Mouse (Mus musculus) G1E (cell line): ENCODE measurements around the gene Cel.

Source experiments
- CTCF ChIP-seq: IDR thresholded peaks from 2 replicates; pipeline ENCODE4 v1.5.1; 2012; ENCODE audit warnings: low read depth, low read length, inconsistent platforms, mixed read lengths
- GATA1 ChIP-seq: IDR thresholded peaks from 2 replicates; pipeline ENCODE4 v1.6.1; 2012; ENCODE audit warnings: borderline replicate concordance, low read length, inconsistent platforms, mixed read lengths
- GATA2 ChIP-seq: IDR thresholded peaks from 2 replicates; pipeline ENCODE4 v1.6.1; 2012; ENCODE audit warnings: low read depth, low read length, inconsistent platforms, borderline replicate concordance
- POLR2AphosphoS5 ChIP-seq: IDR thresholded peaks from 2 replicates; pipeline ENCODE4 v1.6.1; 2012; ENCODE audit warnings: low read depth, low read length, inconsistent platforms; ENCODE audit not compliant: insufficient replicate concordance
- TAL1 ChIP-seq: conservative IDR thresholded peaks from 2 replicates; pipeline ENCODE4 v1.6.1; 2012; ENCODE audit warnings: low read depth, low read length, inconsistent platforms, mixed read lengths

- no peak for TF ChIP-seq CTCF
- no peak for TF ChIP-seq TAL1
- no peak for TF ChIP-seq POLR2AphosphoS5
- no peak for TF ChIP-seq GATA2
- TF ChIP-seq GATA1: no peak
Measured at GRCm38 (mm10) chr2:28522166-28522565, 41.0 kb downstream of the Cel start.
